Mouse (Mus musculus): ENCODE data around the gene Lrch4.
A peak's percentile ranks its signal among the peaks of the same experiment; 100 is the strongest.

The Lrch4 gene

DNA sequence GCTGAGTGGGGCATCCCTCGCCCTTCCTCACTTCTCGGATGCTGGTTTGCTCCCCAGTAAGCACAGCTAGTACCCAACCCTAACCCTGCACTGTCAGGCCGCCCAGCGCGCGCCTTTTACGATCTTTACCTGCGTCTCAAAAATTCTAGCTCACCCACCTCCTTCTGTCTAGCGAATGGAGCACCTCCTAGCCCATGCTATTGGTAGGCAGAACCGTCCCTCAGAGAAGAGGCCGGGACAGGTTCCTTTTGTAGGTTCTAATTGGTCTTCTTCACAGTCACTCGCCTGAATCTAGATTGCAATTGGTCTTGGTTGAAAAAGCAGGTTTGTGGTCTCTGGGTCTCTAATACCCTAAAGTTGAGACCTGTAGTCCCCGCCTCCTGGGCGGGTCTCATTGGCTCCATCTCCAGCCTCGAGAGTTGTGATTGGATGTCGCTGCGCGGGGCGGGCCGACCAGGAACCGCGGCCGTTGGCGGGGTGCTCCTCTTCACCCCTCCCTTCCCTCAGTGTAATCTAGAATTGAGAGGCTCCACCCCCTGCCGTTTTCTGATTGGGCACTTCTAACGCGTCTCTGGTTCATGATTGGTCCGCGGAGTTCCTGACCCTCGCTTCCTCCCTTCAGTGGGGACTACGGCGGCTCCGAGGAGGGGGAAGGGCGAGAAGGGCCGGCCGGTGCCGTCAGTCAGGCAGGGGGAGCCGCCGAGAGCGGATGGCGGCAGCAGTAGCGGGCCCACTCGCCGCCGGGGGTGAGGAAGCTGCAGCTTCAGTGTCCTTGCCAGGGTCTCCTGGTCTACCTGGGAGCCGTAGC lies at the start of gene Lrch4, which contains the start of the genes Fbxo24 and Gm20605:
Gene Lrch4, plus strand, starts transcription at position 624 of the 808 bp plus-strand sequence.
Gene Fbxo24, minus strand, starts transcription at position 505 of the 808 bp plus-strand sequence.
Gene Gm20605, plus strand, starts transcription at position 678 of the 808 bp plus-strand sequence.
- peak; percentile 95 to 97 for DNase-seq (ENCODE audit: low spot score in 2 of 2)

DNA sequence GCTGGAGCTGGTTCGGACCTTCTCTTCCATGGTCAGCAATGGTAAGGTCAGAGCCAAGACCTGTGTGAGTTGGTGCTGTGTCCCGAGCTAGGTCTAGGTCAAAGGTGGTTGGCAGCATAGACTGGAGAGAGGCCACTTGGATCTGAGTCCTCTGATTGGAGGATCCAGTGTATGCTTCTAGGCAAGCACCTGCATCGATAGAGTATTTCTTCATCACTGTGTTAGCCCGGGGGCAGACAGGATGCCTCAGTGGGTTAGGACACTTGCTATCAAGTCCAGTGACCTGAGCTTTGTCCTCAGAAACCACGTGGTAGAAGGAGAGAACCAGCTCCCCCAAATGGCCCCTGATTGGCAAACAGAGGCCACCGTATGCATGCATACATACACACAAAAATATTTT lies 48.7 kb upstream of the Lrch4 start:
- no peak for DNase-seq (ENCODE audit: low spot score in 2 of 2)

DNA sequence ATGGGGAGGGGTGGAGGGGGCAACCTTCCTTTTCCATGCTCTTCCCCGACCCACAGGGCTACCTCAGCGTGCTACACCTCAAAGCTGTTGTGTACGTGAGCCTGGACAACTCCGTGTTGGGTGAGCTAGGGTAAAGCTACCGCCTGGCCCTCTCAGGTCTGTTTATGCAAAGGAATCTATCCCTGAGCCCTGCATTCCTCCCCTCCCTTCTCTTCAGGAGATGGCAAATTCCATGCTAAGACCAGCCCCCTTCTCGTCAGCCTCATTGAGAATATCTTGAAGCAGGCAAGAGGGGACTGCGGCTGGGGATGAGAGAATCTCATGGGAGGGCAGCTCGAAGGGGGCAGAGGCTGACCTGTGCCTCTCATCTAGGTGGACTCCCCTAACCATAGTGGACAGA lies 46.2 kb upstream of the Lrch4 start:
- no peak for DNase-seq (ENCODE audit: low spot score in 2 of 2)

DNA sequence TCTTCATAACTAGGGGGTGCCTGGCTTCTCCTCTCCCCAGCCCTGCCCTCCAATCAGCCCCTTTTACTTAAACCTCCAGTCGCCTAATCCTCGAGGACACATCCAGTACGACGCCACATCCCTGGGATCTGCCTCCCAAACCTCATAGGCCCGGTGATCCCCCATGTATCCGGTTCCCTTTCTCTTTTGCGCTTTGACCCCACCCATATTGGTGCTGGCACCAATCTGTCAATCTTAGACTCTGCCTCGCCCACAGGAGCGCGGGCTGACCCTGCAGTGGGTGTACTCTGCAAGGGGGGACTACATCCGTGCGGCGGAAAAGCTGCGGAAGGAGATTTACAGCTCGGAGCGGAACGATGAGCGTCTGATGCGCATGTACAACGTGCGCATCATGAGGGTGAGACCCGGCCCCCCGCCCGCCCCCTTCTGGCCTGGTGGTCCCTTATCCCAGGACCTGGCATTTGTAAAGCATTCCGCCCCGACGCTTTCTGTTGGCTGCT lies 45.2 kb upstream of the Lrch4 start:
- DNase-seq (ENCODE audit: low spot score in 2 of 2) = no peak

- DNase-seq (ENCODE audit: low spot score in 2 of 2) = peak; percentile 52 to 65
Observed at GRCm38 (mm10) chr5:137584976-137585375, 43.9 kb upstream of the Lrch4 start.

GRCm38 (mm10) chr5:137590507-137590906 lies 38.4 kb upstream of the Lrch4 start:
- DNase-seq (ENCODE audit: low spot score in 2 of 2) = no peak

- no peak for DNase-seq (ENCODE audit: low spot score in 2 of 2)
Observed at GRCm38 (mm10) chr5:137595921-137596320, 33.0 kb upstream of the Lrch4 start.

DNA sequence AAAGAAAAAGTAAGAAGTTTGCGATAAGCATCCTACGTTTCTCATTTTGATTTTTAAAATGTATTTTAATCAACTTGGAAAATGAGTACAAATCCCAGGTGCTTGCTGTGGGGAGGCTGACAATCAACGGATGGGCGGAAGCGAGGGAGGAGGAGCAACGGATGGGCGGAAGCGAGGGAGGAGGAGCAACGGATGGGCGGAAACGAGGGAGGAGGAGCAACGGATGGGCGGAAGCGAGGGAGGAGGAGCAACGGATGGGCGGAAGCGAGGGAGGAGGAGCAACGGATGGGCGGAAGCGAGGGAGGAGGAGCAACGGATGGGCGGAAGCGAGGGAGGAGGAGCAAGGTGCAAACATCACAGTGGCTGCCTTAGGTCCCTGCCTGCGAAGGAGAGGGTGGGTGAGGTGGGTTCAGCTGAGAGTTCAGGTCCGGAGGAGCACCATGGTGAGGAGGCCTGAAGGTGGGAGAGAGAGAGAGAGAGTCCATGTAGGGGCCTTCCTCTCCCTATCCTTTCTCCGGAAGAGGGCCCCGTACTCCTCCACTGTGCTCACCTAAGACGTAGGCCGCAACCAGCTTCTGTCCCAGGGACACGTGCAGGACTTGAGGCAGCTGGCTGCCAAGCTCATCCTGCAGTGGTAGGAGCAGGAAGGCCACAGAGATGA lies 32.2 kb upstream of the Lrch4 start:
- no peak for DNase-seq (ENCODE audit: low spot score in 2 of 2)

GRCm38 (mm10) chr5:137597625-137598024 lies 31.3 kb upstream of the Lrch4 start:
- DNase-seq (ENCODE audit: low spot score in 2 of 2) = no peak

DNA sequence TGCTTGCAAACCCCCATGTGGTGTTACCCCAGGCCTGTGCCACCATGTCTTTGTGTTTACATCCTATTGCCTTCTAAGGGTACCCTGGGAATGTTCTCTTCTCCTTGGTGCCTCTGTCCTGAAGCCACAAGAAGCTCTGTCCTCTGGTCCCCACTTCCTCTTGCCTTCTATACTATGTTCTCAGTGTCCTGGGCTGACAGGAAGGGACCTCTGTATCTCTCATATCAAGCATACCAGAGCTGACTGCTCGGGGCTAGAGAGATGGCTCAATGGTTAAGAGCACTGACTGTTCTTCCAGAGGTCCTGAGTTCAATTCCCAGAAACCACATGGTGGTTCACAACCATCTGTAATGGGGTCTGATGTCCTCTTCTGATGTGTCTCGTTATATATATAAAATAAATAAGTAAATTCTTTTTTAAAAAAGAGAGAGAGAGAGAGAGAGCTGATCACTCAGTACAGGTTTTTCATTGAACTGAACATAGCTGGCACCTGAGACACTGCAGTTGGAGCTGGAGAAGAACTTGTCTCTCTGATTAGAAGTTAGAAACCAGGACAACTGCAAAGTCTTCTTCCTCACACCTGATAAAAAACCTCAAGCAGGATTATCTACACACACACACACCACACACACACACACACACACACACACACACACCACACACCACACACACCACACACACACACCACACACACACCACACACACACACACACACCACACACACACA lies 30.7 kb upstream of the Lrch4 start:
- DNase-seq (ENCODE audit: low spot score in 2 of 2) = no peak

DNA sequence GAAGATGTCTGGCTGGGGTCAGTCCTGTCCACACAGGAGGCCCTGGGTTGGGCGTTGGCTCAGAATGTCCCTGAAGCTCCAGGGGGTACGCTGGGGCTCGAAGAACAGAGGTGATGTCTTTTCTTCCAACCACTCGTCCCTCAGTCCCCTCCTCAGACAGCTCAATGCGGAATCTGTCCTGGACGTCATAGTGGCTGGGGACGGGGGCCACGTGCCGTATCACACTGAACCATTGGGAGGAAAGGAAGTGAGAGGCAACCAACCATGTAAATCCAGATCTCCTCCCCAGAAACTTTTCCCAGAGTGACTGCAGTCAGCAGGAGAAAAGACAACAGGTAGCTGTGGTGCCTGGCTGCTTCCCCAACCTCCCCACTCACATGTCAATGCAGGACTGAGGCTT lies 29.3 kb upstream of the Lrch4 start:
- no peak for DNase-seq (ENCODE audit: low spot score in 2 of 2)

DNA sequence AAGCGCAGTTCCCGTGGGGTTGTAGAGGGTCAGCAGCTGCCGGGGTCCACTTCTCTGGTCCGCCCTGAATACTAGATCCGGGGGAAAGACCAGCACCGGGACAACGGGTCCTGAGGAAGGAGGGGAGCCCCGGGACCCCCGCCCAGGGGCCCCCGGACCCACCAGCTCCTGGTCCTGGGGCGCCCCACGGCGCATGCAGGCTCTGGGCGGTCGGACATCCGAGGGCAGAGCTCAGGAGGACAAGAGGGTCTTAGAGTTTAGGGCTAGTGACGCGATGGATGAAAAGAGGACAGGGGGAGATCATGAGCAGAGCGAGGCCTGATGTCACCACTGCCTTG lies 28.7 kb upstream of the Lrch4 start:
- no peak for DNase-seq (ENCODE audit: low spot score in 2 of 2)

DNA sequence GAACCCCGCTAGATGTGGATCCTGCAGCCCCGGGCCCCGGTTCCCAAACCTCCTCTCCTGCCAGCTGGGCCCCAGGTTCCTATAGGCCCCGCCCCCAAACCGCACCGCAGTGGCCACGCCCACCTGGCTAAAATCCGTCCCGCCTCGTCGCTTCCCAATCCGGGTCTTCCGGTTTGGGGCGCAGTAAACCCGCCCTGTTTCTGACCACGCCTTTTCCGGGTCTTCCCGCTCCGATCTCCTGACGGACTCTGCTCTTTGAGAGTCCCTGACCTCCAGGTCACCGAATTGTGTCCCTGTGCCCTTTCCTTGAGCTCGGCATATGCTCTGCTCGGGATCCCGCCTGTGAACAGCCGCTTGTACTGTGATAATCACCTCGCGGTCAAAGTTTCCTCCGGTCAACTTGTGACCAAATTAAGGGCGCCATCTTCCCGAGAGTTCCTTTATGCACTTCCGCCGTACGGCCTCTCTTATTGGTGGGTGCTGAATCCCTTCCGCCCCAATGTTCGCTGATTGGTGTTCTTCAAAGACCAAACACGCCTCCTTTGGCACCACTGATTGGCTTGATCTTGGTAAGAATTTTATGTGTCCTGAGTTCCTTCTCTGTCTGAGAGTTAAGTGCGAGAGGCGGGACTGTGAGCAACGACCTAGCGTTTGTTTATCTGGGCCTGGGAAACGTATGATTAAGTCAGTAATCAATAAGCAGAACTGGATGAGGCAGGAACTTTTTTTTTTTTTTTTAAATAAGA lies 28.1 kb upstream of the Lrch4 start, which contains the start of gene Mospd3:
Gene Mospd3, minus strand, starts transcription at position 440 of the 746 bp plus-strand sequence.
- DNase-seq (ENCODE audit: low spot score in 2 of 2) = peak; percentile 97

DNA sequence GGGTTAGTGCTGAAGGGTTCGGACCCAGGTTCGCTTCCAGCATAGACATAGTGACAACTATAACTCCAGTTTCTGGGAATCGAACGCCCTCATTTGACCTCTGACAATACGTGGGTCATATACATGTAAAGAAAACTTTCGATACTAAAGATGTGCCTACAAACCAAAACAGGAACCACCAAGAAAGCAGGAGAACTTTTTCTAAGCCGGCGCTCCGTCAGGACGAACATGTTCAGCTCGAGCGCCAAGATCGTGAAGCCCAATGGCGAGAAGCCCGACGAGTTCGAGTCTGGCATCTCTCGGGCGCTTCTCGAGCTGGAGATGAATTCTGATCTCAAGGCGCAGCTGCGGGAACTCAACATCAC lies 27.6 kb upstream of the Lrch4 start:
- DNase-seq (ENCODE audit: low spot score in 2 of 2) = no peak

- DNase-seq (ENCODE audit: low spot score in 2 of 2) = no peak
Observed at GRCm38 (mm10) chr5:137607860-137608653, 20.9 kb upstream of the Lrch4 start.

- no peak for DNase-seq (ENCODE audit: low spot score in 2 of 2)
Observed at GRCm38 (mm10) chr5:137608654-137609190, 20.2 kb upstream of the Lrch4 start.

- DNase-seq (ENCODE audit: low spot score in 2 of 2) = no peak
Observed at GRCm38 (mm10) chr5:137609292-137609691, 19.6 kb upstream of the Lrch4 start.

- no peak for DNase-seq (ENCODE audit: low spot score in 2 of 2)
Observed at GRCm38 (mm10) chr5:137610056-137610455, 18.9 kb upstream of the Lrch4 start.

- no peak for DNase-seq (ENCODE audit: low spot score in 2 of 2)
Observed at GRCm38 (mm10) chr5:137610548-137611244, 18.2 kb upstream of the Lrch4 start.

- DNase-seq (ENCODE audit: low spot score in 2 of 2) = no peak
Observed at GRCm38 (mm10) chr5:137611245-137611602, 17.7 kb upstream of the Lrch4 start.

Measured in spleen, postnatal 14 days (tissue).